Mouse (Mus musculus) heart, embryonic 14.5 days (tissue): ENCODE measurements at regions not wholly inside any gene's neighbourhood (a gene's known extent, or its start where the extent isn't known, plus 50 kb on each side); places are given as distances from the start of the nearest gene placed in this dataset.

Source experiments
- ATAC-seq: fragments of 200-750 bp; cut with Nextera tagmentation; 2 replicates; pipeline ENCODE4 v1.8.0; 2017; ENCODE audit warnings: low read depth, moderate TSS enrichment; ENCODE audit not compliant: insufficient number of reproducible peaks, insufficient read depth, low FRiP score
- H3K27ac ChIP-seq, 2 experiments: fragments of 200-500 bp in 1 of 2; fragments of 300-500 bp in 1 of 2; sonication (generic) in 1 of 2; replicated peaks in 1 of 2; 2 replicates each; pipeline ENCODE4 v1.5.1; 2012 to 2014; ENCODE audit warnings: low read depth in 2 of 2, low read length in 2 of 2, control low read depth in 1 of 2, mild to moderate bottlenecking in 1 of 2, mixed read lengths in 1 of 2; ENCODE audit not compliant: control insufficient read depth in 1 of 2, insufficient read depth in 1 of 2
- H3K27me3 ChIP-seq: fragments of 300-500 bp; sonication (generic); 2 replicates; pipeline ENCODE4 v1.6.1; 2014; ENCODE audit warnings: mild to moderate bottlenecking, low read length, control low read depth; ENCODE audit not compliant: control insufficient read depth, insufficient read depth
- H3K36me3 ChIP-seq: fragments of 300-500 bp; sonication (generic); 2 replicates; pipeline ENCODE4 v1.6.1; 2014; ENCODE audit warnings: mild to moderate bottlenecking, control low read depth, low read length, mixed read lengths; ENCODE audit not compliant: control insufficient read depth, insufficient read depth
- H3K4me1 ChIP-seq, 2 experiments: fragments of 200-500 bp in 1 of 2; fragments of 300-500 bp in 1 of 2; sonication (generic) in 1 of 2; 2 replicates each; pipeline ENCODE4 v1.6.1; 2012 to 2014; ENCODE audit warnings: low read length in 2 of 2, control low read depth in 1 of 2, mixed read lengths in 1 of 2; ENCODE audit not compliant: control insufficient read depth in 2 of 2, insufficient read depth in 2 of 2
- H3K4me2 ChIP-seq: fragments of 300-500 bp; sonication (generic); 2 replicates; pipeline ENCODE4 v1.6.1; 2014; ENCODE audit warnings: mild to moderate bottlenecking, low read length
- H3K4me3 ChIP-seq, 2 experiments: fragments of 200-500 bp in 1 of 2; fragments of 300-500 bp in 1 of 2; sonication (generic) in 1 of 2; 2 replicates each; pipeline ENCODE4 v1.5.1; 2012 to 2014; ENCODE audit warnings: low read length in 2 of 2, mild to moderate bottlenecking in 2 of 2, control low read depth in 1 of 2, low read depth in 1 of 2, moderate library complexity in 1 of 2; ENCODE audit not compliant: control insufficient read depth in 1 of 2, insufficient read depth in 1 of 2
- H3K9ac ChIP-seq: fragments of 300-500 bp; sonication (generic); 2 replicates; pipeline ENCODE4 v1.6.1; 2014; ENCODE audit warnings: mild to moderate bottlenecking, low read length
- H3K9me3 ChIP-seq: fragments of 300-500 bp; sonication (generic); 2 replicates; pipeline ENCODE4 v1.6.1; 2016; ENCODE audit warnings: low read length, control low read depth; ENCODE audit not compliant: control insufficient read depth
- WGBS: fragments of 180-500 bp; shearing (Covaris S2); extraction: QIAGEN DNeasy Blood & Tissue Kit; methylation state at CpG from one replicate; pipeline ENCODE4 v1.1.7; 2014; 5-methylcytosine and 5-hydroxymethylcytosine counted together

DNA sequence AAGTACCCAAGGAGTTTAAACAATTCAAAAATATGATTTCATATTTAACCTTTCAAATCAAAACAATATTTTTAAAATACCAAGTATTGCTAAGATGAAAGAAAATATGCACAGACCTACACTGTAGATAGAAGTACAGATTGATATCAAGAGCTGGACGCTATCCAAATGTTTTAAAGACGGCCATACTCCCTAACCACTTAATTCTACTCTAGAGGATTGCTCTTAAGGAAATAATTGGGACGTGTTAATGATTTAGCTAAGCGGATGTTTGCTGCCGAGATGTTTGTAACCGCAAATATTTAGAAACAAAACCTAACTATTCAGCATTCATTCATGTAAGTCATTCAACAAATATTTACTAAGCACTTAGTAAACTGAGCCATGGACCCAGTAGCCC lies 294.2 kb downstream of the Mycn start:
- H3K9me3 ChIP-seq: no peaks in the 10 kb centered on the region
- no peaks in the 10 kb centered on the region for H3K27me3 ChIP-seq
- H3K27ac ChIP-seq: no peak overlapping the region
- no peak for ATAC-seq
- peaks cover 0 to 2% of the 10 kb centered on the region in 2 experiments; a peak in 1 of 4 replicates for H3K4me1 ChIP-seq
- no peaks in the 10 kb centered on the region for H3K36me3 ChIP-seq
- WGBS: 79% methylated on average over 6 of the region's 6 CpGs
- no peak overlapping the region for H3K4me2 ChIP-seq
- H3K9ac ChIP-seq: no peak overlapping the region
- no peak overlapping the region for H3K4me3 ChIP-seq

DNA sequence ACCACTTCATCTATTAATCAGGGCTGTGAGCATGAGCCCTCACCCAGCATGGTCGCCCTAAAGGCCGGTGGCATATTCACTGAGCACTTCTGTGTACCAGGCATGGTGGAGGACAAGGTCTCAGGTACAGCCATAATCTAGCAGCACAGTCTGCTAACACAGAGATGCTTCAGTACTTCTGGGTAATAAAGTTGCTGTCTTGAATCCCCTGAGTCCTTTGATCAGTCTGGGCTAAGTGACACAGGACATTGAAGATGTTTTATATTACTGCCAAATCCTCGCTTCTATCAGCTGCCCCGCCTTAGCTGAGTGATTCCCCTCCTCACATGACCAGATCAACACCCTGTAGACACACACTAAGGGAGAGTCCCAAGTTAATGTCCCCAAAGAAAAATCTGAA lies 296.5 kb downstream of the Mycn start:
- H3K9ac ChIP-seq: no peak overlapping the region
- no peaks in the 10 kb centered on the region for H3K27me3 ChIP-seq
- no peak overlapping the region for H3K4me3 ChIP-seq
- 92% methylated on average over 4 of the region's 4 CpGs for WGBS
- no peaks in the 10 kb centered on the region for H3K36me3 ChIP-seq
- no peaks in the 10 kb centered on the region for H3K9me3 ChIP-seq
- no peak for ATAC-seq
- no peak overlapping the region for H3K4me2 ChIP-seq
- no peak overlapping the region for H3K27ac ChIP-seq
- H3K4me1 ChIP-seq: no peaks in the 10 kb centered on the region

DNA sequence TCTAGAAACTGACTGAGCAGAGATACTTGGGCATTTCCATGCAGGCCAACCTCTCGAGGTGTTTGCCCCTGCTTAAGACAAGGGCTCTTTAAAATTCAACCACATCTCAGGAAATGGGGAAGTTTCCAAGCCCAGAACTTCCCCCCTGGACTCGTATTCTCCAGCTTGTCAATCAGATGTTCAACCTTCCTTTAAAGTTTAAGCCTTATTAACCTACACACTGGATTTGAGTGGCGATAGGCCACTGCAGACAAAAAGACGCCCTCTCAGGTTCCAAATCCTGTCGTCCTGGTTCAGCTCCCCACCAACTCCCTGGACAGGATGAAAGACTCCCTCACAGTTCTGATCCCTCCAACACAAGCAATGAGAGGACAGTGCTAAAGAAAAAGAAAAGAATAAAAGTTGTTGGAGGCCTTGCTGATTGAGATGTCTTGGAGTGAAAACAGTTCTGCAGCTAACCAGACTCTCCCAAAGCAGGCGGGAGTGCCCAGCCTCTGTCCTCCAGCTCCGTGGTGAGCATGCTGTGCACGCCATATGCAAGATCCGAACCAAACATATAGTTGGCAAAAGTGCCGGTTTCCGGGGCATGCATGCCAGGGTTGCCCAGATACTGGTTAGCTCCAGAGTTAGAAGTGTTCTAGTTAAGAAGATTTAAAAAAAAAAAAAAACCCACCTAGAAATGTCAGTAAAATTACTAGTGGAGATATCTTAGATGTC lies 298.3 kb downstream of the Mycn start:
- H3K27ac ChIP-seq: no peak overlapping the region
- H3K4me3 ChIP-seq: no peak overlapping the region
- H3K4me1 ChIP-seq: no peaks in the 10 kb centered on the region
- 77% methylated on average over 11 of the region's 11 CpGs for WGBS
- no peaks in the 10 kb centered on the region for H3K27me3 ChIP-seq
- no peak overlapping the region for H3K9ac ChIP-seq
- no peaks in the 10 kb centered on the region for H3K9me3 ChIP-seq
- no peaks in the 10 kb centered on the region for H3K36me3 ChIP-seq
- no peak for ATAC-seq
- no peak overlapping the region for H3K4me2 ChIP-seq

DNA sequence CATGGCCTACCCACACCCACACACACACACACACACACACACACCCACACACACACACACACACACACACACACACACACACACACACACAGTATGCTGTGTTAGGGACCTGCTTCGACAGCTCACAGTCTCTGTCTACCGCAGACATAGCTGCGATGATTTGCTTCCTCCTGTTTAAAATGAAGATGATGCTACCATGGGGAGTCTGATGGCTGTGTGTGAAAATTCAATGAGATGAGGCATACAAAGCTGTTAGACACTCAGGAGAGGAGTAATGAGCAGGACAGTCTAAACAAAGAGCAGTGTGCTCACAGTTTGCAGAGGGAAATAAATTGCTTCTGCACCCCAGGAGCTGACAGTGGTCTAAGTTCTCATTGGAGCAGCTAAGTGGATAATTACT lies 306.4 kb downstream of the Mycn start:
- Histone ChIP-seq H3K27ac (no peak overlapping the region), H3K4me2 (no peak overlapping the region), H3K27me3 (no peaks in the 10 kb centered on the region), H3K36me3 (no peaks in the 10 kb centered on the region), H3K9ac (no peak overlapping the region), H3K4me3 (no peak overlapping the region), H3K4me1 (no peaks in the 10 kb centered on the region), H3K9me3 (no peaks in the 10 kb centered on the region)
- WGBS: 90% methylated on average over 3 of the region's 3 CpGs
- no peak for ATAC-seq

DNA sequence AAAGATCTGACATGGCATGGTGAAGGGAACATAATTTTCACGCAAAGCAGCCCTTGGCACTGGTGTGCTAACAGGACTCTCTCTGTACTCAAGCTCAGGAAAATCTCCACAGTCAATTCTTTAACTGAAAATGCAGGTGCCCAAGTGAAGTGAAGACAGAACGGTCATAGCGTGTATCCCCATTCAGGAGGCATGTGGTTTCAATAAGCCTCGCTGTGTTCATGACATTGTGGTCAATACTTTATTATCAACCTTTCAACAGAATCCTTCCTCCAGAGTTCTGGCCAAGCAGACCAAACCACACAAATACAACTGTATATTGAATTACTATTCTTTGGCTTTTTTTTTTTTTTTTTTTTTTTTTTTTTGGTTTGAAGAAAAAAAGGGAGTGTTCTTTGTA lies 314.1 kb downstream of the Mycn start:
- Histone ChIP-seq H3K9ac (no peak overlapping the region), H3K4me3 (no peak overlapping the region), H3K27ac (no peak overlapping the region), H3K4me2 (no peak overlapping the region), H3K27me3 (no peaks in the 10 kb centered on the region), H3K9me3 (no peaks in the 10 kb centered on the region), H3K4me1 (peaks cover 3 to 8% of the 10 kb centered on the region in 2 experiments; a peak in 3 of 4 replicates), H3K36me3 (no peaks in the 10 kb centered on the region)
- no peak for ATAC-seq
- WGBS: 89% methylated on average over 4 of the region's 4 CpGs

DNA sequence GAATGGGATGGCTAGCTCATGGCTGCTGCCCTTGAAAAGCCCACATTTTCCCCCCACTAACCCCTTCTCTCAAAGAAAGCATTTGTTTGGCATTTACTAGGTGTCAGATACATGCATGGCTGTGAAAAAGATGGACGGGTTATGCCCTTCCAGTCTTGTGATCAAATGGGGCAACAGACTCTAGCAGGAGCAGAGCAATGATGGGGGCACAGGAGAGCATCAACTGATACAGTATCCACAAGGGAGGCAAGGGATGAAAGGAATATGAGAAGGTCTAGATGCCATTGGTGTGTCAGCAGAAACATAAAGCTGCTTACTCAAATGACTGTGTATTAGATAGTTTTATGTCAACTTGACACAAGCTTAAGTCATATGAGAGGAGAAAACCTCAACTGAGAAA lies 315.9 kb downstream of the Mycn start:
- H3K36me3 ChIP-seq: no peaks in the 10 kb centered on the region
- no peaks in the 10 kb centered on the region for H3K27me3 ChIP-seq
- no peak overlapping the region for H3K4me3 ChIP-seq
- H3K27ac ChIP-seq: no peak overlapping the region
- no peak for ATAC-seq
- WGBS: 75% methylated on average over 1 of the region's 1 CpGs
- H3K9me3 ChIP-seq: no peaks in the 10 kb centered on the region
- no peak overlapping the region for H3K9ac ChIP-seq
- peaks cover 3 to 14% of the 10 kb centered on the region in 2 experiments; a peak in 3 of 4 replicates for H3K4me1 ChIP-seq
- H3K4me2 ChIP-seq: no peak overlapping the region

DNA sequence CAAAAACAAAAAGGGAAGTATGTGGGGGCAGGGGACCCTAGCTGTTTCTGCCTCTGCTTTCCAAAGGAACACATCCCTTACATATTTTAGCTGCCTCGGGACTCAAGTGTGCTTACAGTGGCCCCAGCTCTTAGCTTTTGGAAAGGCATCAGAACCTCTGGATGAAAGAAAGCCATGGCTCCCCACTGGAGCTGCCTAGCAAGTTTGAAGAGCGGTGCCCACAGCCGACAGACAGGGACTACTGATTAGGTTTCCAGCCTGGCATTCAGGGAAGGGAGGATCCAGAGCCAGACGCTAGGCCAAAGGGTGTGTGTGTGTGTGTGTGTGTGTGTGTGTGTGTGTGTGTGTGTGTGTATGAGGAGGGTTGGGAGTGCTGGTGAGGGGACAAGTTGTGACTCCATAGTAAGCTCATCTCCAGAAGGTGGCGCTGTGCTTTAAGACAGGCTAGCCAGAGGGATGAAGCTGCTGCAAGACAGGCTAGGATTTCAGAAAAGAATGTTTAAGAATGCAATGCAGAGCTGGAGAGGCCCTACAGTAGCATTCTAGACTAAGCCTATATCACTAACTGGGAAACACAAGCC lies 318.9 kb downstream of the Mycn start:
- whole genome bisulfite sequencing: 17% methylated on average over 5 of the region's 5 CpGs
- Histone ChIP-seq H3K9me3 (no peaks in the 10 kb centered on the region), H3K27me3 (no peaks in the 10 kb centered on the region), H3K4me1 (peaks cover 3 to 14% of the 10 kb centered on the region in 2 experiments; a peak in 3 of 4 replicates), H3K27ac (no peak overlapping the region), H3K36me3 (no peaks in the 10 kb centered on the region), H3K4me3 (no peak overlapping the region), H3K4me2 (no peak overlapping the region), H3K9ac (no peak overlapping the region)
- ATAC-seq: no peak

DNA sequence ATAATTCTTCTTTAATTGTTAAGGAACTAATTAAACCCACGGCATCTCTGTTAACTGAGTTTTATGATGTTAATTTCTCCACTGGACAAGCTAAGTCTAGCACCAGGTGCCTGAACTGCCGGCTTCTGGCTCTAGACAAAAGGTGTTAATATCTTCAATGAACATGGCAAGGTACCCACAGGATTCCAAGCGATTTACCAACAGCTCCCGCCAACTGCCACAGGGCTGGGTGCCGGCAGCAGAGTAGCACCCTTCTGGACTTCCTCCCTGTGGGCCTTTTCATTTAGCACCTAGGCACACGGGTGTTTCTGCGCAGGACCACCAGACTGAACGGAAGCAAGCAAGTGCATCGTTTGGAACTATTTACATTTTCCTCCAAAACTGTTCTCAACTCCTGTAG lies 320.2 kb downstream of the Mycn start:
- WGBS: 88% methylated on average over 9 of the region's 9 CpGs
- H3K9ac ChIP-seq: no peak overlapping the region
- no peaks in the 10 kb centered on the region for H3K9me3 ChIP-seq
- no peak overlapping the region for H3K27ac ChIP-seq
- no peak overlapping the region for H3K4me3 ChIP-seq
- peaks cover 3 to 14% of the 10 kb centered on the region in 2 experiments; a peak in 3 of 4 replicates for H3K4me1 ChIP-seq
- ATAC-seq: no peak
- no peak overlapping the region for H3K4me2 ChIP-seq
- no peaks in the 10 kb centered on the region for H3K36me3 ChIP-seq
- H3K27me3 ChIP-seq: no peaks in the 10 kb centered on the region
